Mouse (Mus musculus) embryonic facial prominence, embryonic 15.5 days (tissue): Measurements from ENCODE around the gene Gm20767. TPM values are rescaled to one million over a fixed set of nuclear protein-coding genes. Genes with fewer than 3 reads are reported as not detected.
"Not testable (repeated sequence)": the region's sequence is repeated elsewhere in the genome, so short reads cannot be mapped to it uniquely, and the experiment has no call there.

ENCODE experiments used
- ATAC-seq: fragments of 200-750 bp; cut with Nextera tagmentation; 2 replicates; pipeline ENCODE4 v1.8.0; 2017; ENCODE audit warnings: low read depth, moderate TSS enrichment; ENCODE audit not compliant: insufficient number of reproducible peaks, low FRiP score, low TSS enrichment
- H3K27ac ChIP-seq: fragments of 300-500 bp; sonication (generic); replicated peaks from 2 replicates; pipeline ENCODE4 v1.5.1; 2015; ENCODE audit warnings: mild to moderate bottlenecking, inconsistent platforms
- H3K27me3 ChIP-seq: fragments of 300-500 bp; sonication (generic); 2 replicates; pipeline ENCODE4 v1.6.1; 2015; ENCODE audit warnings: inconsistent platforms
- H3K36me3 ChIP-seq: fragments of 300-500 bp; sonication (generic); 2 replicates; pipeline ENCODE4 v1.6.1; 2015; ENCODE audit warnings: mild to moderate bottlenecking, inconsistent platforms
- H3K4me1 ChIP-seq: fragments of 300-500 bp; sonication (generic); 2 replicates; pipeline ENCODE4 v1.6.1; 2015; ENCODE audit warnings: inconsistent platforms
- H3K4me2 ChIP-seq: fragments of 300-500 bp; sonication (generic); replicated peaks from 2 replicates; pipeline ENCODE4 v1.6.1; 2015; ENCODE audit warnings: mild to moderate bottlenecking, inconsistent platforms
- H3K4me3 ChIP-seq: fragments of 300-500 bp; sonication (generic); replicated peaks from 2 replicates; pipeline ENCODE4 v1.5.1; 2015; ENCODE audit warnings: mild to moderate bottlenecking, inconsistent platforms
- H3K9ac ChIP-seq: fragments of 300-500 bp; sonication (generic); 2 replicates; pipeline ENCODE4 v1.6.1; 2015; ENCODE audit warnings: inconsistent platforms
- H3K9me3 ChIP-seq: fragments of 300-500 bp; sonication (generic); replicated peaks from 2 replicates; pipeline ENCODE4 v1.6.1; 2016; ENCODE audit warnings: inconsistent platforms
- WGBS: fragments of 180-500 bp; shearing (Covaris S2); methylation state at CpG from one replicate; pipeline ENCODE4 v1.1.7; 2015; 5-methylcytosine and 5-hydroxymethylcytosine counted together
- polyA plus RNA-seq: library from polyadenylated mRNA; unstranded; fragments of >200 nt; fragmentation: Nextera tagmentation; extraction: Ambion mirVana; gene quantifications from 2 replicates; pipeline ENCODE4 v1.2.1, GENCODE M21; 2015

The Gm20767 gene
- polyA plus RNA-seq = not detected in 2 replicates

- not testable (repeated sequence) for ATAC-seq, H3K9ac ChIP-seq, H3K36me3 ChIP-seq, H3K4me3 ChIP-seq, H3K9me3 ChIP-seq, H3K27me3 ChIP-seq, H3K4me1 ChIP-seq, H3K4me2 ChIP-seq, H3K27ac ChIP-seq
- 93% methylated on average over 1 of the region's 5 CpGs for WGBS
These were observed at the start of gene Gm20767 for GRCm38 (mm10) chr13:120139946-120140345. Gene Gm20767, plus strand, starts transcription at chr13:120140246.

DNA sequence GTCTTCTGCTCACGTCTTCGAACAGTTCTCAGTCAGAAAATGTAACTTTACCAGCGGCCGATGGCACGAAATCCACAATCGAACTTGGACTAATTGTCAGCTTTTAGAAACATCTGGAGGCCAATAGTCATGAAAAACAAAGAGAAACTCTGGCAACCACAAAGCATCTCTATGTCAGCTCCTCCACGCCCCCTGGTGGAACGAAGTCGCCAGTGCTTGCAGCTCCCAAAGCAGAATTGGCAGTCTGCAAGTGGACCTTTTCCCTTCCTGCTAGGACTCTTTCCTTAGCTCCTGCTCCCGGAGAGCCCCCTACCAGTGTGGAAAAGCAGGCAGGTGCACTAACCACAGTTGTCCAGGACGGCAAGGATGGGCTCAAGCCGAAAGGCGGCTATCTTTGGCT is 47.1 kb upstream of the Gm20767 start:
- H3K9ac ChIP-seq, ATAC-seq, H3K9me3 ChIP-seq, H3K27me3 ChIP-seq, H3K4me3 ChIP-seq, H3K4me1 ChIP-seq, H3K4me2 ChIP-seq, H3K36me3 ChIP-seq, H3K27ac ChIP-seq: not testable (repeated sequence)
- WGBS = no CpG with 5 or more reads among the region's 13 CpGs

- not testable (repeated sequence) for H3K27ac ChIP-seq, H3K4me1 ChIP-seq, H3K36me3 ChIP-seq, H3K9me3 ChIP-seq, H3K27me3 ChIP-seq, ATAC-seq, H3K9ac ChIP-seq
- Histone ChIP-seq H3K4me2 (peak overlapping the region; percentile 43), H3K4me3 (peak overlapping the region; percentile 27)
- under 1% methylated on average over 26 of the region's 38 CpGs for WGBS
These were observed 43.7 kb upstream of the Gm20767 start for GRCm38 (mm10) chr13:120096241-120096937.

GRCm38 (mm10) chr13:120096938-120097256 is 43.1 kb upstream of the Gm20767 start:
- H3K4me1 ChIP-seq, H3K9me3 ChIP-seq, H3K27me3 ChIP-seq, H3K36me3 ChIP-seq, H3K4me2 ChIP-seq, H3K4me3 ChIP-seq, H3K9ac ChIP-seq, H3K27ac ChIP-seq, ATAC-seq: not testable (repeated sequence)
- 1% methylated on average over 7 of the region's 13 CpGs for WGBS

- not testable (repeated sequence) for H3K9ac ChIP-seq
- WGBS = no CpG with 5 or more reads among the region's 5 CpGs
These were observed 40.7 kb upstream of the Gm20767 start for GRCm38 (mm10) chr13:120099327-120099726.

DNA sequence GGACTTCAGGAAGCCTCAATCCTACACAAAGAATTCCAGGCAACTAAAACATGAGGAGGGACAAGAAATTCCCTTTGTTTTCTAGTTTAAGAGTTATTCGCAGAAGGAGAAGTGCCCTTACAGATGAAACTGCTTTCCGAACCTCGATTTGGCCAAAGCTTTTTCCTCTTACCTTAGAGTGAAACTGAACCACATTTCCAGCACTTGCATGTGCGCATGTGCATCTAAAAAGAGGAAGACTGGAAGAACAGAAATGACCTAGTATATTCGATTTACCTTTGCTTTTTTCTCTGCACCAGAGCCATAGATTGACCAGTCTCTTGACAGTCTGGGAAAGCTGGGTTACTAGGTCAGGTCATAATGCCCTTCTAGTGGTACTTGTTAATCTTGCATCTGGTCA is 33.5 kb upstream of the Gm20767 start:
- not testable (repeated sequence) for H3K4me3 ChIP-seq, ATAC-seq, H3K4me1 ChIP-seq, H3K9me3 ChIP-seq, H3K27ac ChIP-seq, H3K4me2 ChIP-seq, H3K27me3 ChIP-seq, H3K36me3 ChIP-seq, H3K9ac ChIP-seq
- WGBS = no CpG with 5 or more reads among the region's 5 CpGs

More at GRCm38 (mm10) chr13:120099327-120099726, 40.7 kb upstream of the Gm20767 start:
- not testable (repeated sequence) for H3K4me1 ChIP-seq, H3K4me3 ChIP-seq, H3K36me3 ChIP-seq, H3K9me3 ChIP-seq, ATAC-seq, H3K27ac ChIP-seq, H3K4me2 ChIP-seq, H3K27me3 ChIP-seq

DNA sequence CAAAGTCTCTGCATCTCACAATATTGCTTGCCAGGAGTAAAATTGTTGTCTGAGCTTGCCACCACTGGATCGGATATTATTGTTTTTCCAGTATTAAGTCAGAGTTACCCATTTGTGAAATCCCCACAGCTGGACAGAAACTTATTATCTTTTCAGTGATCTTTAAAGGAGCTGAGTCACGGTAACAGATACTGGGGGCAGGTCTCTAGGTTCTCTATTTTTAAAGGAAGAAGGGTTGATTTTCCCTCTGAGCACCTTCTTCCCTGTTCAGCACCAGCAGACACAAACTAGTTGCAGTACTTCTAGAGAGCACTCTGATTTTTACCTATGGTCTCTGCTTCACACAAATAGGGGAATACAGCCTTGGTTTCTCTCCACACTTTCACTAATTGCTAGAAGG is 33.0 kb upstream of the Gm20767 start:
- not testable (repeated sequence) for H3K4me3 ChIP-seq, H3K4me2 ChIP-seq, H3K9ac ChIP-seq, H3K27me3 ChIP-seq, H3K36me3 ChIP-seq, H3K27ac ChIP-seq, ATAC-seq, H3K9me3 ChIP-seq, H3K4me1 ChIP-seq
- 74% methylated on average over 2 of the region's 2 CpGs for WGBS

DNA sequence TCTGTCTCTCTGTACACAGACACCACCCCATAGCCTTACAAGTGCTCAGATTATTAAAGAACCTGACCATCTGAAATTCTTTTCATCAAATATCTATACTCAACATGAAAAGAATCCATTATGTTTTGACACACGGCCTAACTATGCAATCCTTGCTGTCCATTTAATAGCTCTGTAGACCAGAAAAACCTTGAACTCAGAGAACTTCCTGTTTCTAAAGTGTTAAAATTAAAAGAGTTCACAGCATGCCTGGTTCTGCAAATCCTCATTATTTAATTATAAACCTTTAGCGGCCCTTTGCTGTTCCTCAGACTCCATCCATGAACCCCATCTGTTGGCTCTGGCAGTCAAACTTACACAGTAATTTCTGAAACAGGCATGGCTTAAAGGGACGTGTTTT is 2.3 kb downstream of the Gm20767 start:
- not testable (repeated sequence) for H3K27ac ChIP-seq, H3K36me3 ChIP-seq
- 80% methylated on average over 2 of the region's 3 CpGs for WGBS

GRCm38 (mm10) chr13:120149660-120150407 is 9.8 kb downstream of the Gm20767 start:
- not testable (repeated sequence) for H3K4me3 ChIP-seq, H3K4me1 ChIP-seq, ATAC-seq, H3K4me2 ChIP-seq, H3K27ac ChIP-seq, H3K36me3 ChIP-seq, H3K9ac ChIP-seq, H3K27me3 ChIP-seq, H3K9me3 ChIP-seq
- WGBS = 62% methylated on average over 3 of the region's 4 CpGs

More for the DNA sequence above, 2.3 kb downstream of the Gm20767 start:
- H3K4me2 ChIP-seq, H3K9me3 ChIP-seq, ATAC-seq, H3K9ac ChIP-seq, H3K4me3 ChIP-seq, H3K4me1 ChIP-seq, H3K27me3 ChIP-seq: not testable (repeated sequence)

- not testable (repeated sequence) for ATAC-seq, H3K36me3 ChIP-seq
- 54% methylated on average over 3 of the region's 3 CpGs for WGBS
These were observed 10.5 kb downstream of the Gm20767 start for GRCm38 (mm10) chr13:120150589-120150988.

GRCm38 (mm10) chr13:120168301-120168700 is 28.3 kb downstream of the Gm20767 start:
- 59% methylated on average over 5 of the region's 5 CpGs for WGBS
- not testable (repeated sequence) for H3K4me2 ChIP-seq, H3K27me3 ChIP-seq, H3K36me3 ChIP-seq, ATAC-seq, H3K27ac ChIP-seq, H3K9ac ChIP-seq, H3K9me3 ChIP-seq, H3K4me3 ChIP-seq, H3K4me1 ChIP-seq

More at GRCm38 (mm10) chr13:120150589-120150988, 10.5 kb downstream of the Gm20767 start:
- H3K9ac ChIP-seq, H3K4me2 ChIP-seq, H3K9me3 ChIP-seq, H3K27me3 ChIP-seq, H3K27ac ChIP-seq, H3K4me1 ChIP-seq, H3K4me3 ChIP-seq: not testable (repeated sequence)

GRCm38 (mm10) chr13:120172133-120172532 is 32.1 kb downstream of the Gm20767 start, which contains the start of gene Gm21818:
Gene Gm21818, plus strand, starts transcription at chr13:120172433.
- ATAC-seq = not testable (repeated sequence)

More at GRCm38 (mm10) chr13:120172133-120172532, 32.1 kb downstream of the Gm20767 start, which contains the start of gene Gm21818:
- not testable (repeated sequence) for H3K4me1 ChIP-seq, H3K9me3 ChIP-seq, H3K27me3 ChIP-seq, H3K27ac ChIP-seq, H3K4me3 ChIP-seq, H3K4me2 ChIP-seq, H3K9ac ChIP-seq, H3K36me3 ChIP-seq
- WGBS = 70% methylated on average over 4 of the region's 4 CpGs
